Mouse (Mus musculus) liver, embryonic 13.5 days (tissue): ENCODE results near the gene Cfap58. TPM values are rescaled to one million over a fixed set of nuclear protein-coding genes. Genes with fewer than 3 reads are reported as not detected.

Experiments
- ATAC-seq: fragments of 200-750 bp; cut with Nextera tagmentation; 2 replicates; pipeline ENCODE4 v1.8.0; 2017; ENCODE audit warnings: low read depth, mild to moderate bottlenecking, moderate number of reproducible peaks, moderate library complexity
- DNase-seq: peaks from one replicate; pipeline ENCODE4 v3.0.0; 2022
- H3K27ac ChIP-seq: fragments of 300-500 bp; sonication (generic); 2 replicates; pipeline ENCODE4 v1.5.1; 2015; ENCODE audit warnings: moderate library complexity, mild to moderate bottlenecking, inconsistent platforms
- H3K27me3 ChIP-seq: fragments of 300-500 bp; sonication (generic); 2 replicates; pipeline ENCODE4 v1.6.1; 2015; ENCODE audit warnings: mild to moderate bottlenecking, inconsistent platforms
- H3K36me3 ChIP-seq: fragments of 300-500 bp; sonication (generic); 2 replicates; pipeline ENCODE4 v1.6.1; 2015; ENCODE audit warnings: mild to moderate bottlenecking, inconsistent platforms
- H3K4me1 ChIP-seq: fragments of 300-500 bp; sonication (generic); replicated peaks from 2 replicates; pipeline ENCODE4 v1.6.1; 2015; ENCODE audit warnings: inconsistent platforms
- H3K4me2 ChIP-seq: fragments of 300-500 bp; sonication (generic); 2 replicates; pipeline ENCODE4 v1.6.1; 2015; ENCODE audit warnings: inconsistent platforms, mild to moderate bottlenecking, moderate library complexity
- H3K4me3 ChIP-seq: fragments of 300-500 bp; sonication (generic); replicated peaks from 2 replicates; pipeline ENCODE4 v1.5.1; 2015; ENCODE audit warnings: mild to moderate bottlenecking, inconsistent platforms
- H3K9ac ChIP-seq: fragments of 300-500 bp; sonication (generic); 2 replicates; pipeline ENCODE4 v1.6.1; 2015; ENCODE audit warnings: mild to moderate bottlenecking, inconsistent platforms
- H3K9me3 ChIP-seq: fragments of 300-500 bp; sonication (generic); replicated peaks from 2 replicates; pipeline ENCODE4 v1.6.1; 2016; ENCODE audit warnings: inconsistent platforms
- WGBS: fragments of 180-500 bp; shearing (Covaris S2); methylation state at CpG from one replicate; pipeline ENCODE4 v1.1.7; 2015; ENCODE audit not compliant: insufficient replicate concordance; 5-methylcytosine and 5-hydroxymethylcytosine counted together
- polyA plus RNA-seq: library from polyadenylated mRNA; unstranded; fragments of >200 nt; fragmentation: Nextera tagmentation; extraction: Ambion mirVana; gene quantifications from 2 replicates; pipeline ENCODE4 v1.2.1, GENCODE M21; 2015

The Cfap58 gene
- polyA plus RNA-seq, 1 experiment from 2014 or later: not detected

DNA sequence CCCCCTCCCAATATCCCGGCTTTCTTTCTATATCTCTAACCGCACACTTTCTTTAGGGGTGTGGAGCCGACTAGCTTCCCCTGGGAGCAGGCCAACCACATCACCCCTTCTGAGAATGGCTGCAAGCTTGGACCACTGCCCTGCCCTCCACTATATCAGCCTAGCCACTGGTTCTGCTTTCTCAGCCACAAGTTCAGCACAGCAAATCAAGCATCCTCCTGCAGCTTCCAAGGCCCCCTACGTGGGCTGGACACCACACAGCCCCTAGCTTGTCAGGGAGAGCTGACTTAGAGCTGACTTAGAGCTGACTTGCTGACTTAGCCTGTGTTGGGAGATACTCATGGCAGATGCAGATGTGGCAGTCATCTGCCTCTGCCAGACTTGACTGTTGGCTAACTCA is 32.4 kb upstream of the Cfap58 start:
- peaks cover 75% of the 10 kb centered on the region for H3K4me1 ChIP-seq
- no peak for DNase-seq
- no peak overlapping the region for H3K4me3 ChIP-seq
- no peak overlapping the region for H3K4me2 ChIP-seq
- no peaks in the 10 kb centered on the region for H3K27me3 ChIP-seq
- no peaks in the 10 kb centered on the region for H3K36me3 ChIP-seq
- ATAC-seq: no peak
- H3K27ac ChIP-seq: no peak overlapping the region
- 55% methylated on average over 4 of the region's 4 CpGs for WGBS
- H3K9me3 ChIP-seq: no peaks in the 10 kb centered on the region
- no peak overlapping the region for H3K9ac ChIP-seq

DNA sequence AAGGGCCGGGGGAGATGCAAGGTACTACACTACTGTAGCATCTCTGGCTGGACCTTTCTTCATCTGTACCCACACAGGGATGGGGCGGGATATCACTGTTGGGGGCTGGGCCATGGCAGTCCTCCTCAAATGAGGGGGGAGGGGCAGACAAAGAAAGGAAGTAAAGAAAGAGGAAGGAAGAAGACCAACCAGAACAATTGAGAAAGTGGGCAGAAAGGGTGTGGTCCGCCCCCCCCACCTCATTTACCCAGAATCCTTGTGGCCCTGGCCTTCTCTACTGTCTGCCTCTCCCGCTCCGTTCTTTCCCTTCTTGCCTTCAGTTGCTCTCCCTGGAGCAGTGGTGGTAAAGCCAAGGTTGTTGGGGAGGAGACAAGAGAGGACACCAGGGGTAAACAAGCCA is 31.9 kb upstream of the Cfap58 start:
- no peak overlapping the region for H3K4me2 ChIP-seq
- H3K9me3 ChIP-seq: no peaks in the 10 kb centered on the region
- no peaks in the 10 kb centered on the region for H3K27me3 ChIP-seq
- no peaks in the 10 kb centered on the region for H3K36me3 ChIP-seq
- no peak overlapping the region for H3K9ac ChIP-seq
- DNase-seq (no peak), ATAC-seq (no peak)
- no peak overlapping the region for H3K27ac ChIP-seq
- H3K4me1 ChIP-seq: peaks cover 75% of the 10 kb centered on the region
- WGBS: 50% methylated on average over 5 of the region's 5 CpGs
- no peak overlapping the region for H3K4me3 ChIP-seq

DNA sequence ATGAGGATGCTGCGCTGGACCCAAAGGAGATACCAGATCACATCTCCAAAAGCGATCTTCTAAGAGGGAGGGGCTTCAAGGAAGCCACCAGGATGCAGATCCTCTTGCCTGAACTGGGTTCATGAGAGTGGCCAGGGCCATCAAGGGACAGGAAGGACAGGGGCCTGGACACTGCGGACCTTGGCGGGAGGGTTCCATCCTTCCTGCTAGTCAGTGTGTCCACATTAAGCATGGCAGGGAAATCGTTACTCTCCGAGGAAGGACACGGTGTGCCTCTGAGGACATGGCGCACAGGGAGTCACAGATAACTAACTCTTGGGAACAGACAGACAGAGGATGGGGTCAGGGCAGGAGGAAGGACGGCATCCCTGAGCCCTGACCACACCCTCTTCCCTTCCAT is 29.9 kb upstream of the Cfap58 start:
- 79% methylated on average over 9 of the region's 9 CpGs for WGBS
- DNase-seq (no peak), ATAC-seq (no peak)
- no peak overlapping the region for H3K27ac ChIP-seq
- H3K9me3 ChIP-seq: no peaks in the 10 kb centered on the region
- no peaks in the 10 kb centered on the region for H3K27me3 ChIP-seq
- H3K9ac ChIP-seq: no peak overlapping the region
- no peak overlapping the region for H3K4me2 ChIP-seq
- no peak overlapping the region for H3K4me3 ChIP-seq
- 0 out of 2 replicates have a peak, but pooled peaks cover 5% of the 10 kb centered on the region for H3K36me3 ChIP-seq
- H3K4me1 ChIP-seq: peaks cover 67% of the 10 kb centered on the region

DNA sequence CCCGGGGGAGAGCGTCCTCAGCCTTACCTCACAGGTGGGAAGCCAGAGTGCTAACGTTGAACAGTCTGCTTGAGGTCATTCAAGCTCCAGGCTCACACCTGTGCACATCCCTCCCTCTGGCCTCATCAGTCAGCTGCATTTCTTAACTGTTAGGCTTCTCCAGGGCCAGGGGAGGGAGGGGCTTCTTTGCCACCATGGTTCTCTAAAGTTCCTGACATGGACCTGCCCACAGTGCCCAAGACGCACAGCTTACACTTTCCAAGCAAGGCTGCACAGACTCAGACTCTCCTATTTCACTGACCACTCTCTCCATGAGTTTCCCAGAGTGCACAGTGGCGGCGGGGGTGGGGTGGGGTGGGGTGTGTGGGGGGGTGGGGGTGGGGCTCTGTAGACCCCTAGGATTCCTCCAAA is 28.5 kb upstream of the Cfap58 start:
- Histone ChIP-seq H3K4me1 (peaks cover 58% of the 10 kb centered on the region), H3K9ac (no peak overlapping the region)

DNA sequence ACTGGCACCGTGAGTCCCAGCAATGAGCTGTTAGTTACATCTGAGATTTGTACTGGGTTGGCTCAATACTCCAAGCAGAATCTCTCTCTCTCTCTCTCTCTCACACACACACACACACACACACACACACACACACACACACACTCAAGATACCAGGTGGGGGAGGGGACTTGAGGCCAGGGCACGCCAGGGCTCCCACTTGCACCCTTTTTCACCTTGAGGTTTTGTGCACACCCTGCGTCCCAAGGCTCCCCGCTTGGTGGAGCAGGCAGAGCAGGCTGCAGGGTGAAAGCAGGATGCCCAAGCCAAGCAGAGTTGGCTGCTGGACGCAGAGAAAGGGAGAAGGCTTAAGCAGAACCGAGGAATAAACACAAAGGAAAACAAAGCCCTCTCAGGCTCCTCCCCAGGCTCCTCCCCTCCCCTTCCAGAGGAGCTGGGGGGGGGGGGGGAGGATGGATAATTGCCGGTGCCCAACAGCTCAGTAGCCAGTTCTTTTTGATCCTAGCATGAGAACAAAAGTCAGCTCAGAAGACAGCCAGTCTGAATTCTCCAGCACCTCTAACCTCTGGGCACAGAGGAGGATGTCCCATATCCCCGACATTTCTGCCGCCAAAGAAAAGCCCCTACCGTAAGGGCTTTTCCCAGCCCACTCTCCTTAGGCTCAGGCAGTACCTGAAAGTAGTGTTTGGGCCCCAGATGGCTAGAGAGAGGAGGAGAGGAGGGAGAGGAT is 27.9 kb upstream of the Cfap58 start:
- Histone ChIP-seq H3K9ac (peak overlapping the region; percentile 41; the same call in 1 of the 2 replicates), H3K4me2 (peak overlapping the region; percentile 50), H3K4me1 (peaks cover 58% of the 10 kb centered on the region), H3K9me3 (no peaks in the 10 kb centered on the region), H3K36me3 (0 out of 2 replicates have a peak, but pooled peaks cover 5% of the 10 kb centered on the region), H3K27me3 (no peaks in the 10 kb centered on the region), H3K4me3 (0 out of 2 replicates have a peak overlapping the region, but pooled peaks have one; percentile 18), H3K27ac (peak overlapping the region; percentile 47; the same call in 1 of the 2 replicates)
- 18% methylated on average over 10 of the region's 10 CpGs for WGBS
- ATAC-seq: no peak
- no peak for DNase-seq

More for the DNA sequence above, 28.5 kb upstream of the Cfap58 start:
- 36% methylated on average over 6 of the region's 6 CpGs for WGBS
- Histone ChIP-seq H3K27me3 (no peaks in the 10 kb centered on the region), H3K36me3 (0 out of 2 replicates have a peak, but pooled peaks cover 5% of the 10 kb centered on the region), H3K4me3 (no peak overlapping the region), H3K27ac (no peak overlapping the region), H3K4me2 (peak overlapping the region; percentile 50), H3K9me3 (no peaks in the 10 kb centered on the region)
- ATAC-seq (no peak), DNase-seq (no peak)

DNA sequence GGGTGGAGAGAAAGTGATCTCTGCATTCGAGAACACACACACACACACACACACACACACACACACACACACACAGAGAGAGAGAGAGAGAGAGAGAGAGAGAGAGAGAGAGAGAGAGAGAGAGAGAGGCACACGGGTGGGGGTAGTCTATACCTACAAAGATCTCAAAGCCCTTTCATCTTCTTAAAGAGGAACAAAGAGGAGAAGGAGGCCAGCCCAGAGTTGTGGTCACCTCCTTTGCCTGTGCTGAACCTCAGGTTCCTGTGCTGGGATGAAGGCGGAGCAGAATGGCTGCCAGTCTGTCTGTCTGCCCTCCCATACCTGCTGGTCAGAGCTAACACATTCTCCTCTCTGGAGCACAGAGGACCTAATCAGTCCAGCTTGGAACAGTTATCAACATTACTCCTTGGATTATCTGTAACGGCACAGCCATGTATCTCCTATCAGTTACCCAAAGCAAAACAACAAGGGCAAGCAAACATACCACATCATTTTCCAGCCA is 27.3 kb upstream of the Cfap58 start:
- no peak for DNase-seq
- H3K36me3 ChIP-seq: 0 out of 2 replicates have a peak, but pooled peaks cover 5% of the 10 kb centered on the region
- peak overlapping the region; percentile 47; the same call in 1 of the 2 replicates for H3K27ac ChIP-seq
- H3K4me3 ChIP-seq: no peak overlapping the region
- no peaks in the 10 kb centered on the region for H3K9me3 ChIP-seq
- H3K4me2 ChIP-seq: peak overlapping the region; percentile 50
- WGBS: 14% methylated on average over 4 of the region's 4 CpGs
- peak; percentile 47 for ATAC-seq
- H3K27me3 ChIP-seq: no peaks in the 10 kb centered on the region
- H3K4me1 ChIP-seq: peaks cover 56% of the 10 kb centered on the region
- 0 out of 2 replicates have a peak overlapping the region, but pooled peaks have one; percentile 31 for H3K9ac ChIP-seq

DNA sequence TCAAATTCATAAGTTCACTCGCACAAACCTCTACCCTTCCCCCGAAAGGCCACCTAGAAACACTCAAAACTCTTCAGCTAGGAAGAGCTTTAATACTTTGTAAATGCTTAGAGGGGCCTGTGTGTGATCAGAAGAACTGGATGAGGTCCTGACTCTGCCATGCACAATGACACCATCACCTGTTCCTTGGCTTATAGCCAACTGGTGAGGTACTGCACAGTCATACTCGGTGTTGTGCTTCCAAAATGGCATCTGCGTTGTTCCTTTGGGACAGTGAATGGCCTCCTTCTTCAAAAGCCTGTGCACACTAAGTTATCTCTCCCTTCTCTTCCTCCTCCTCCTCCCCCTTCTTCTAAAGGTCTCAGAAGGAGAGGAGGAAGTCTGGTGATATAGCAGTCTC is 26.7 kb upstream of the Cfap58 start:
- Histone ChIP-seq H3K4me3 (no peak overlapping the region), H3K4me2 (no peak overlapping the region), H3K9me3 (no peaks in the 10 kb centered on the region), H3K4me1 (peaks cover 50% of the 10 kb centered on the region), H3K27ac (peak overlapping the region; percentile 15; the same call in 1 of the 2 replicates), H3K27me3 (no peaks in the 10 kb centered on the region), H3K9ac (no peak overlapping the region), H3K36me3 (0 out of 2 replicates have a peak, but pooled peaks cover 5% of the 10 kb centered on the region)
- WGBS: 71% methylated on average over 4 of the region's 4 CpGs
- ATAC-seq (no peak), DNase-seq (no peak)

DNA sequence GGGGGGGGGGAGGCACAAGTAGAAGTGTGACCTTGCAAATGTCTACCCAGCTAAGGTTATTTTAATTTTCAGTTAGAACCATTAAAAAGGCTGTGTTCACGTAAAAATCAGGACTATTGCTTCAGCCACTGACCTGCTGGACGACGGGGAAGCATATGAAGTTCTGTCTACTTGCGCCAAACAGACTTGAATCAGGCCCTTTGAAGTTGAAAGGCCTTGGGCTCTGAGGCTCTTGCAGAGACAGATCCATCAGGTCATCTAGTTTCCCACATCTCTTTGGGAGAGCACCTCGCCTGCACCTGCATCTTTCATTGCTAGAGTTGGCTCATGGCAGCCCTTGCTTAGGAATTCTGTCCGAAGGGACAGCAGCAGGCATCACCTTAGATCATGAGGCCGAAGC is 24.1 kb upstream of the Cfap58 start:
- H3K27ac ChIP-seq: no peak overlapping the region
- no peaks in the 10 kb centered on the region for H3K9me3 ChIP-seq
- whole genome bisulfite sequencing: 75% methylated on average over 7 of the region's 7 CpGs
- H3K4me2 ChIP-seq: no peak overlapping the region
- no peak overlapping the region for H3K9ac ChIP-seq
- H3K4me1 ChIP-seq: peaks cover 50% of the 10 kb centered on the region
- 0 out of 2 replicates have a peak, but pooled peaks cover 5% of the 10 kb centered on the region for H3K36me3 ChIP-seq
- no peak overlapping the region for H3K4me3 ChIP-seq
- no peak for DNase-seq
- ATAC-seq: no peak
- no peaks in the 10 kb centered on the region for H3K27me3 ChIP-seq

DNA sequence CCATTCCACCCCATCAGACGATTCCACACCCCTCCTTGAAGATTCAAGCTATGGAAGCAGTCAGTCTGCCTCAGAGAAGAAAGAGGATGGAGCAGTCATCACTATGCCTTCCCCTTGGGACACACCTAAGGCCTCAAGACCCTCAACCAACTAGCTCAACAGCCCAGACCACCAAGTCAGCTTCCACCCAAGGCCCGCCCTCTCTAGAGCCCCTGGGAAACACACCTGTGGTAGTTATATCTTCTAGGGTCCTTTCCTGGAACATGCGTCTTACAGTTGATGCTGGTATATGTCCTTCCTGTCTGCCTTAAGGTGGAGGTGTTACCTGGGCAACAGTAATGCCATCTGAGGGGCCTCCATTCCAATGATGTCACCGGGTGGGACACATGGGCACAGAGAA is 23.3 kb upstream of the Cfap58 start:
- no peak for ATAC-seq
- Histone ChIP-seq H3K4me2 (no peak overlapping the region), H3K27me3 (no peaks in the 10 kb centered on the region), H3K36me3 (0 out of 2 replicates have a peak, but pooled peaks cover 5% of the 10 kb centered on the region), H3K4me1 (peaks cover 47% of the 10 kb centered on the region), H3K9ac (no peak overlapping the region), H3K9me3 (no peaks in the 10 kb centered on the region), H3K4me3 (no peak overlapping the region), H3K27ac (no peak overlapping the region)
- DNase-seq: no peak
- 73% methylated on average over 4 of the region's 4 CpGs for WGBS

DNA sequence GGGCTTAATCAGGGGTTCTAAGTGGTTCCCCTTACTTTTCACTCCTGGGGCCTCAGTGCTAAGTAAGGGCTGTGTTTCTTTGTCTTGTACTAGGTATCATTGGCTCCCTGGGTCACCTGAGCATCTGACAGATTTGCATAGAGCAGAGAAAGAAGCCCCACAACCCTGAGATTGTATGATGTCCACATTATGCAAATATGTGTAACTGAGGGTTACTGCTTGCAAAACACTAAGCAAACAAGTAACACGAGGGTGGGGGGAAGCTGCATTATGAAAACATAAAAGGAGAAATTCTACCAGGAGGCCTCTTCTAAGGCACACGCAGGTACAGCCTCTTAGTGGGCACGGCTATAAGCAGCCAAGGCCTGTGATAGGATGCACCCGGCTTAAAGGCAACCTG is 22.2 kb upstream of the Cfap58 start:
- no peak for DNase-seq
- 0 out of 2 replicates have a peak, but pooled peaks cover 5% of the 10 kb centered on the region for H3K36me3 ChIP-seq
- H3K27ac ChIP-seq: no peak overlapping the region; the same call in 1 of the 2 replicates
- H3K4me3 ChIP-seq: no peak overlapping the region
- H3K9ac ChIP-seq: no peak overlapping the region
- H3K9me3 ChIP-seq: no peaks in the 10 kb centered on the region
- no peak for ATAC-seq
- no peak overlapping the region for H3K4me2 ChIP-seq
- 72% methylated on average over 4 of the region's 4 CpGs for WGBS
- peaks cover 41% of the 10 kb centered on the region for H3K4me1 ChIP-seq
- H3K27me3 ChIP-seq: no peaks in the 10 kb centered on the region

DNA sequence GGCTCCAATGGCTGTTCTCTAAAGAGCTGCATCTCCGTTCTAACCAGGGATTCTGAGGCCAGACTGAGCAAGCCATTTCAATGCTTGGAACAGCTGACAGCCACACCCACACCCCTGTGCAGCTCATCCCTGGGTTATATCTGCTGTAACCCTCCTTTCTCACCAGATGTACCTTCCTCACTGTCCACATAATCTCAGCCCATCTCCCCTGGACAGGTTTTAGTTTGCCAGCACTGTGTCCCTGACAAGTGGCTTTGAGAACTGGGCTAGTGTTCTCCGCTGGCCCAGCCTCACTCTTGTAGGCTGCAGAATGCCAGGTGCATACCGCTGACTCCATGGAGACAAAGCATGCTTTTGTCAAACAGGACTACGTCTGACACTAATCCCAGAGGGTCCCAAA is 20.1 kb upstream of the Cfap58 start:
- DNase-seq: no peak

More for the DNA sequence above, 20.1 kb upstream of the Cfap58 start:
- ATAC-seq: no peak
- WGBS: 64% methylated on average over 4 of the region's 4 CpGs
- Histone ChIP-seq H3K27ac (no peak overlapping the region), H3K27me3 (no peaks in the 10 kb centered on the region), H3K4me2 (peak overlapping the region; percentile 87), H3K9me3 (no peaks in the 10 kb centered on the region), H3K9ac (0 out of 2 replicates have a peak overlapping the region, but pooled peaks have one; percentile 90), H3K4me3 (peak overlapping the region; percentile 84), H3K36me3 (no peaks in the 10 kb centered on the region), H3K4me1 (peaks cover 28% of the 10 kb centered on the region)
